Mouse (Mus musculus): ENCODE data around the gene Olfr150.
"Not testable (repeated sequence)": the region's sequence is repeated elsewhere in the genome, so short reads cannot be mapped to it uniquely, and the experiment has no call there.

The Olfr150 gene

DNA sequence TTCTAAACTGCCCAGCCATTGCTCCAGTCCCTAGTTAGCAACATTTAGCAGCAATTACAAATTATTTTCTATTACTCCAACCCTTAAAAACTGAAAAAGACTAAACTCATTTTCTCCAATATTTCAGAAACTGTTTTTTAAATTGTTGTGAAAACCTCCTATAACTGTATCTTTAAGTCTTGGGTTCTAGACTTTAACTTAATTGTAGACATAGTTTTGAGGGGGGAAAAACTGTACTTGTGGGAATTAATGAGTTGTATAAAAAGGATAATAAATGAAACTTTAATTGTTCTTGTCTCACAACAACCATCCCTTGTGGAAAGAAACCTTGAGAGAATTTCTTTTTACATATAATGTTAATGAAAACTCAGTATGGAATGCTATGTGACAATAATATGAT, at the start of gene Olfr150:
Gene Olfr150, plus strand, starts transcription at position 301 of the 400 bp plus-strand sequence.
- DNase-seq: no peak

DNA sequence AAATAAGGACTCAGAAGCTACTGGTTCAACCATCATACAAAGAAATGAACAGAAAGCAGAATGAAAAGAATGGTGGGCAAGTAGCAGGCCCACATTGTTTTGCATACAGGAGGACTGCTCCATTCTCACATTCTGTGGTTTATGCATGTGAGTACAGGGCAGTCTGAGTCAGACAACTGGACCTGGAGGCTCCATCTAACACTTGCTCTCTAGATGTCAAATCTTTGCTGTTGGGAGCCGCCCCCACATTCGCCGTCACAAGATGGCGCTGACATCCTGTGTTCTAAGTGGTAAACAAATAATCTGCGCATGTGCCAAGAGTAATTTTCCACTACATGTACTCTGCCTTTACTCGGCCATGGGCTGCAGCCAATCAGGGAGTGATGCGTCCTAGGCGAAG, 29.7 kb upstream of the Olfr150 start:
- not testable (repeated sequence) for DNase-seq

GRCm38 (mm10) chr9:39707017-39707416, 23.8 kb upstream of the Olfr150 start, which contains the start of gene Olfr149:
Olfr149 (minus strand) TSS chr9:39707117.
- DNase-seq: no peak

- DNase-seq: no peak
Observed at GRCm38 (mm10) chr9:39708958-39709357, 21.8 kb upstream of the Olfr150 start.

DNA sequence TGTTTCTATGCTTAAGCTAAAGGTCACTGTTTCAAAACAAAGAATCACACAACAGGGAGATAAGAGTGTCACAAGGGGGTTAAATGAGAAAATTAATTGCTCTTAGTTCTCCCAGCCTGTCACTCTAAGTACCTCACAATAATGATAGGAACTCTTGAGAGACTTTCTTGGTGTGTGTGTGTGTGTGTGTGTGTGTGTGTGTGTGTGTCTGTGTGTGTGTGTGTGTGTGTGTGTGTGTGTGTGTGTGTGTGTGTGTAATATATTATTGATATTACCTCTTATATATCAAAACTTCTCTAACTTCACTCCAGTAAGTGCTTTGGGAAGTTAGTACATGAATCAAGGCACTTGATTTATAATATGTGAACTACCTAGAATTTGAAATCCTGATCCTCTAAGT, 19.7 kb upstream of the Olfr150 start, which contains the start of gene Olfr965:
Gene Olfr965, plus strand, starts transcription at position 301 of the 400 bp plus-strand sequence.
- DNase-seq: no peak

DNA sequence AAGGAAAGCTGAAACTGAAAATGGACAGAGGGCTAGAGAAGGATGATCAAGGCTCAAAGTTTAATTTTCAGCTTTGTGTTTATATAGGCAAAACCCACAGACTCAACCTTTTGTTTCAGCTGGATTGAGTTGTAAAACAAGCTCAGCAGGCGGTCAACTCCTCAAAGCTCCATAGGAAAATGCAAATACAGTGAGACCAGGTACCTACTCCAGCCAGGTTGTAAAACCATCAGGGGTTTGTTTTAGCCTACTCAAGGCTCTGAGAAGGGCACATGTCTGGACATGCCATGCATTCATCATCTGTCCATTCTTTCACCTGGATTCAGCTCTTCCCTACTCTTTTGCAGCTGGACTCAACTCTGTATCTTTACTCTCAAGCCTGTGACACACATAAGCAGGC, 10.0 kb downstream of the Olfr150 start:
- DNase-seq: no peak

DNA sequence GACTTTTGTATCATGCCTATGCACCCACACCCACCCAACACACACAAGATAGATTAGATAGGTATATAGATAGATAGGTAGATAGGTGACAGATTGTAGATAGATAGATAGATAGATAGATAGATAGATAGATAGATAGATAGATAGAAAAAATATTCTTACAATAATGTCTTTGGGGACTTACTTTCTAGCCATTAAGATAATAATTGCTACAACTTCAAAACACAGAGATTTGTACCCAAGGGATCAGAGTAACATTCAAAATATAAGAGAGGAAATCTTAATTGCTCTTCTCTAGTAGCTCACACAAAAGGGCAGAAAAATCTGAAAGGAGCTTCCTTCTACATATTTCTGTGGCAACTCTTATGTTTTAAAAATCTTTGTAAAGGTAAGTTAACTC, 15.2 kb downstream of the Olfr150 start, which contains the start of gene Olfr967:
Gene Olfr967, plus strand, starts transcription at position 301 of the 400 bp plus-strand sequence.
- DNase-seq: no peak

DNA sequence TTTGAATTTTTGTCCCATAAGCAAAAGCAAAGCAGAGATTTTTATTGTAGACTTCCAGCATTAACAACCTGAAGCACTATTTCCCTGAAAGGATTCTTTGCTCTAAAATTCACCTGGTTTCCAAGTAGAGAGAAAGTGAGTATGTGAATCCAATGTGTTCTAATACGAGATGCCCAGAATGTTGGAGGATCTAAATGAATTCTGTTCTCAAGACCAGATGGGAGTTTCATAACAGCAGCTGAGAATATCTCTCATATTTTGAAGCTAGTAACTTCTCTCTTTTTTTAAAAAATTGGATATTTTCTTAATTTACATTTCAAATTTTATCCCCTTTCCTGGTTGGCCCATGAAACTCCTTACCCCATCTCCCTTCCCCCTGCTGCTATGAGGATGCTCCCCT, 15.7 kb downstream of the Olfr150 start:
- no peak for DNase-seq

DNA sequence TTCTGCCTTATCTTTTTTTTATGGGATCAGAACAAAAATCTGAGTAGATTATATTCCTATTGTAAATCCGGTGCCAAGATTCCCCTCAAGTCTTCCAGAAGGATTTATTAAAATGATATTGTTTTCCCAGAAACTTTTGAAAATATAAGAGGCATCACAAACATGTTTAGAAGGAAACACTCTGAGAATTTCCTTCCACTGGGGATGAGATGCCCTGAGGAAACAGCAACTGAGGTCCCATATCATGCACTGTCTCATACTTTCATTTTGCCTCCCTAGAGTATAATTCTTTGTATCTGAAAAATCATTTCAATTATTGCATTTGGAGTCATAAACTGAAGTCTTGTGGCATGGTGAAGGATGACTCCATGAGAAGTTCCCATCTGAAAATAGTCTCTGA, 52.4 kb downstream of the Olfr150 start, which contains the start of gene Olfr968:
Gene Olfr968, minus strand, starts transcription at position 101 of the 400 bp plus-strand sequence.
- DNase-seq: no peak
